Mouse (Mus musculus): ENCODE results near the gene Atf7. TPM values are rescaled to one million over a fixed set of nuclear protein-coding genes. Genes with fewer than 3 reads are reported as not detected.

Atf7 gene
- total RNA-seq, 2 experiments from 2014 or later: 39.4 to 40.5 TPM

GRCm38 (mm10) chr15:102516728-102517404 is 108.4 kb downstream of the Atf7 start, which contains the start of gene Map3k12:
Gene Map3k12, minus strand, starts transcription at chr15:102517064.
- peak; percentile 76 to 82 for DNase-seq (ENCODE audit: low spot score in 2 of 2)

DNA sequence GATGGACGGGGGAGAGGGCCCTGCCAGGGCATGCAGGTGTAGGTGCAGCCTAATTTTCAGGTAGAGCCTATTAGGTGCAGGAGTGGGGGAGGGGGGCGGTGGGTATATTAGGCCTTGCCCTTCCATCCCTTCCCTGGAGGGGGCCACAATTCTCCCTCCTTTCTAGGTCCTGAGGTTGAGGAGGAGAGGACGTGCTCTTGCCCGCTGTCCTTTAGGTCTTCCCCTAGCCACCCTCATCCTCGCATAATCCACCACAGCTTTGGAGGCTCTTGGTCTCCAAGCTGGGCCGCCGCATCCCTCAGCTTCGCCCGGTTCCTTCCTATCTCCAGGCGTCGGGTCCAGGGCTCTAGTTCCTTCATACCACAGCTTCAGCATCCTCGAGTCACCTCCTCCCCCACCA is 109.0 kb downstream of the Atf7 start:
- DNase-seq (ENCODE audit: low spot score in 2 of 2): no peak

DNA sequence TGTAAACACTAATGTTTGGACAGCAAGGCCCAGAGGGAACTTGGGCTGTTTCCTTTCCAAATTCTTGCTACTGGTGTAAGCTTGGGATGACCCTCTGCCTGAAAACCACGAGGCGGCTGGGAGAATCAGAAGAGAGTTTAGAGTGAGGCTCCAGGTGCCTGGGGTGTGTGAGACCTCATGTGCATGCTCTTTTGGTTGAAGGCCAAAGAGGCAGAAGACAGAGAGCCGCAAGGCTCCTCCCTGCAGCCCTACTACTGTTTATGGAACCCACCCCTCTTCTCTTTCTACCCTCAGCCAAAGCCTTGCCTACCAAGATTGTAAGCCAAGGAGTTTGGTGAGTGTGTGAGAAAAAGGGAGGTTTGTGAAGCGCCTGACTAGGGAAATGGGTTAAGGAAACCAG is 109.5 kb downstream of the Atf7 start:
- no peak for DNase-seq (ENCODE audit: low spot score in 2 of 2)

DNA sequence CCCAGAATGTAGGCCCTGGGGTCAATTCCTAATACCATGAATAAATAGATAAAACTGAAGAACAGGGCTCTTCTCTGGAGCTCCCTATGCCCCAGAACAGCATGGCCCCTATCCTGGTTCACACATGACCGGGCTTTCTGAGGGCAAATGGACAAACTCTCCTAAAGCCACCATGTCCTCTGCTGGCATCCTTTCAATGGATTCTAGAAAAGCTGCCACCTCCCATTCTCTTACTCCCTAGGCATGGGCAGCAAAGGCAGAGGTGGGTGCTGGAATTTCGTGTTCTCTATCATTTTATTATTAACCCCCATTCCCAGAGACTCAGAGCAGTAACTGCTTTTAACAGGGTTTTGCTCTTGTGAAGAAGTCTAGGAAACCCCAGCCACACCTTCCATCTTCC is 110.0 kb downstream of the Atf7 start:
- no peak for DNase-seq (ENCODE audit: low spot score in 2 of 2)

GRCm38 (mm10) chr15:102513004-102513403 is 112.3 kb downstream of the Atf7 start:
- no peak for DNase-seq (ENCODE audit: low spot score in 2 of 2)

- no peak for DNase-seq (ENCODE audit: low spot score in 2 of 2)
Observed at GRCm38 (mm10) chr15:102512471-102512870, 112.8 kb downstream of the Atf7 start.

DNA sequence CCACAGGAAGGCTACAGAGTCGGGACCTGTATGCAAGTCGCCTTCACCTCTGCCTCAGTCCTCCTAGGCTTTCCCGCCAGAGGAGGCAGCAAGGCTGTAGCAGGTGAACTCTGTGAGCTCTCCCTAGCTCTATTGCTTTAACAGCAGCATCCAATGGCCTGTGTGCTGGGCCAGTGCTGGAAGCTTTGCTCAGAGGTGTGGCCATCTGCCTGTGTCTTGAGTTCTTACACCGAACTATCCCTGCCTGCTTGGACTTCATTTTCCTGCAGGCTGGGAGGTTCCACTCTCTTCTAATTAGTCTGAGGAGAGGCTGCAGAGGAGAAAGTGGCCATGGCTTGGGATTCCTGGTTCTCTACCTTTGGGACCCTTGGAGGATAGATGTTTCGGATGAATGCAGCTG is 113.3 kb downstream of the Atf7 start:
- no peak for DNase-seq (ENCODE audit: low spot score in 2 of 2)

DNA sequence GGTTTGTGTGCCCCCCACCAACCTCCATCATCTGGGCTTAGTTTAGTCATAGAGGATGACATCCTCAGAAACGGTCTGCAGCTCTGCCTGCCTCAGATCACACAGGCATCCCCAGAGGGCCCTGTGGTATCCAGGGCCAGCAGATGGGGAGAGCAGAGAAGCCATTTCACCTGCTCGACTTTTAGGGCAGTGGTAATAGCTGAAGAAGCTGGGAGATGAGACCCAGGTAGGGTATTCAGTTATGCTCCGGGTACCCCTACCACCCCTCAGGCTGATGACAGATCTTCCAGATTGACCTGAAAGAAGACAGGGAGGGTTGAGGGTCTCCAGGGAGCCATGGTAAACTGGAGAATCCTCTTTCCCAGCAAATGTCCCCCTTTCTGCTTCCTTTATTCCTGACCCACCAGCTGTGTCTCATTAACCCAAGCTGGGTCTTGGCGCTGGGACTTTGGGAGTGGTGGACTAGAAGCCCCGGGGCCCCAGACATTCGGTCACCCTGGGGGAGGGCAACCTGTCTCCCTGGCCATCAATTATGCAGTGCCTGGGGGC is 113.9 kb downstream of the Atf7 start:
- no peak for DNase-seq (ENCODE audit: low spot score in 2 of 2)

DNA sequence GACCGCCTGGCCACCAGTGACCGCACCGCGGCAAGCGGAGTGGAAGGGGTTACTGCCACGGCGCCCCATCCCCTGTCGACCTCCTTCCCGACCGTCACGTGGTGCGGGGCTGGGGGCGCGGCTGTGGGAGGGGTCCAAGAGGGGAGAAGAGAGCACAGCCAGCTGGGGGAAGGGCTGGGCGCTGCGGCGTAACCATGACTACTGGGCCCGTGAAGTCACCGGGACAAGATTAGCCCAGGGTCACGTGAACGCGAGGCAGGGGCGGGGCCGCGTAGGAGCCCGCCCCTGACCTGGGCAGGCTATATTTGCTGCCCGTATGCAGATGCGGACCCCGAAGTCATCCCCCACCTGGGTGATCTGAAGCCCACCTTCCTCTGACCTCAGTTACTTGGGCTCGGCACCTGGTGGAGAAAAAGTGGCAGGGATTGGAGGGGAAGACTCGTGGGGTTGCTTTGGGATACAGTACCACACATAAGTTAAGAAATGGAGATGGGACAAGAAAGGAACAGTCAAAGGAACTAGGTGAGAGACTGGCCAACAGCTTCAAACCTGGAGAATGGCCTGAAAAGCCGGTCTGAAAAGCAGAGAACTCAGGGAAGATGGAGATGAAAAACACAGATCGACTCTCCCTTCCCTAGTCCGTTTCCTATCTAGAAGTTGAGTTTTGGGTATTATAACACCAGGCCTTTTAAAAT is 114.5 kb downstream of the Atf7 start:
- DNase-seq (ENCODE audit: low spot score in 2 of 2): peak; percentile 89 to 93

DNA sequence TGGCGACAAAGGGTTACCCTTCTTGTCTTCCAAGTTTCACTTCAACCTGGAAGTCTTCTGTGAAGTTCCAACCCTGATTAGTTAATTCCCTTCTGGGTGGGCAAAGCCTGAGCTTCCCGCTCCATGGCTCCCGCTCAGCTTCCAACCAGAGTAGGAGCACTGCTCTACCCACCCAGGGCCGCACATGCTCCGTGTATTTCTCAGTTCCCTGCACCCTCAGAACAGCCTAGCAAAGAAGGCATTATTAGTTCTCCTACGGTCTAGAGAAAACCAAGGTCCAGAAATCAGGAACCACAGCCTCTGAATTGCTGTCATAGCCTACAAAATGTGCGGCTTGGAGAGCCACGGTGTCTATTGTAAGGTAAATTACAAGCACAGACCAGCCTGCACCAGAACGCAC is 115.2 kb downstream of the Atf7 start:
- DNase-seq (ENCODE audit: low spot score in 2 of 2): no peak

DNA sequence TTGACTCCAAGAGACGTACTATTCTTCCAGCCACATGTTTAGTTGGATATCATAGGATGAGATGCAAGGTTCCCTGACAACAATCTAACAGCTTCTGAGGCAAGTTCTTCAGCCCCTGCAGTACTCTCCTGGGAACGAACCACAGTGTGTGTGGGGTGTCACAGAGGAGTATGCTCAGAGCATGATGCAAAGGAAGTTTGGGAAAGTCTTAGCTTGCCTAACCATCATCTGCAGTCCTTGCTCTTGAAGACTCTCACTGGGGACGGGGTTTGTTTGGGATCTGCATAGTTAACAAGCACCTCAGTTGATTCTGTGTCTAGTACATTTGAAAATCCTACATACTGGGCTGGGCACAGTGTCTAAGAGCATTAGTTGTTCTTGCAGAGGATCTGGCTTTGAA is 116.9 kb downstream of the Atf7 start:
- DNase-seq (ENCODE audit: low spot score in 2 of 2): no peak

DNA sequence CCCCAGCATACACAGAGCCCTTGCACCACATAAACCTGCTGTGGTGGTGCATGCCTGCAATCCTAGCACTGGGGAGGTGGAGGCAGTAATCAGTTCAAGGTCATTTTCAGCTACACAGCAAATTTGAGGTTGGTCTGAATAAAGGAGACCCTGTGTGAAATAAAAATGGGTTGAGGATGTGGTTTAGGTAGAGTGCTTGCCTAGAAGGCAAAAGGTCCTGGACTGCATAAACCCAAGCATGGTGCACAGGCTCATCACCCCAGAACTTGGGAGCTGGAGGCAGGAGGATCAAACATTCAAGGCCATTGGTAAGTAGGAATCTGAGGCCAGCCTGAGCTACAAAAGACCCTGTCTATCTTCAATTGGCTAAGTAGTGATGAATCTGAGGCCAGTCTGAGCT is 117.7 kb downstream of the Atf7 start:
- DNase-seq (ENCODE audit: low spot score in 2 of 2): no peak

- no peak for DNase-seq (ENCODE audit: low spot score in 2 of 2)
Observed at GRCm38 (mm10) chr15:102506864-102507263, 118.4 kb downstream of the Atf7 start.

- no peak for DNase-seq (ENCODE audit: low spot score in 2 of 2)
Observed at GRCm38 (mm10) chr15:102506464-102506830, 118.8 kb downstream of the Atf7 start.

DNA sequence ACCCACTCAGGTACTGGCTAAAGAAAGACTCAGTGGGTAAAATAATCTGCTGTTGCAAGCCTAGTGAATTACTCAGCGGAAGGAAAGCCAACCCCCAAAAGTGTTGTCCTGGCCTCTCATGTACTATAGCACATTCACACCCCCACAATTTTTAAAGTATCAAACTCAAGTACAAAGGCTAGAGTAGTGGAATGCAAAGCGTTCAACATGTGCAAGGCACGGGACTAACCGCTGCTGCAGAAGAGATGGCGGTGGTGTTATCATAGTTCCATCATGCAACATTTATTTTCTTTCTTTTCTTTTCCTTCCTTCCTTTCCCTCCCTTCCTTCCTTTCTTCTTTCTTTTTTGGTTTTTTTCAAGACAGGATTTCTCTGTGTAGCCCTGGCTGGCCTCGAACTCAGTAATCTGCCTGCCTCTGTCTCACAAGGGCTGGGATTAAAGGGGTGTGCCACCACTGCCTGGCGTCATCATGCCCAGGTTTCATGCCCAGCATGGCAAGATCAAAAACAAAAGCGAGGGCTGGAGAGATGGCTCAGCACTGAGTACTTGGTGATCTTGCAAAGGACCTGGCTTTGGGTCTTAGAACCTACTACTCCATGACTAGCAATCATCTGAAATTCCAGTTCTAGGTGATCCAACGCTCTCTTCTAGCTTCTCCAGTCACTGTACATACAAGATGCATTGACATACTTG is 119.3 kb downstream of the Atf7 start:
- no peak for DNase-seq (ENCODE audit: low spot score in 2 of 2)

GRCm38 (mm10) chr15:102505073-102505769 is 120.0 kb downstream of the Atf7 start:
- DNase-seq (ENCODE audit: low spot score in 2 of 2): peak in 1 of 2 experiments; percentile 11

- no peak for DNase-seq (ENCODE audit: low spot score in 2 of 2)
Observed at GRCm38 (mm10) chr15:102503924-102504782, 121.1 kb downstream of the Atf7 start.

- no peak for DNase-seq (ENCODE audit: low spot score in 2 of 2)
Observed at GRCm38 (mm10) chr15:102503447-102503846, 121.8 kb downstream of the Atf7 start, which contains the start of gene Gm10337. Gene Gm10337, plus strand, starts transcription at chr15:102503722.

- DNase-seq (ENCODE audit: low spot score in 2 of 2): no peak
Observed at GRCm38 (mm10) chr15:102502254-102502840, 122.9 kb downstream of the Atf7 start.
